Mouse (Mus musculus) midbrain, embryonic 11.5 days (tissue): Measurements from ENCODE around the gene Lurap1. TPM values are rescaled to one million over a fixed set of nuclear protein-coding genes. Genes with fewer than 3 reads are reported as not detected.

Experiments
- ATAC-seq: fragments of 200-750 bp; cut with Nextera tagmentation; 2 replicates; pipeline ENCODE4 v1.8.0; 2017; ENCODE audit warnings: moderate TSS enrichment, moderate library complexity; ENCODE audit not compliant: low FRiP score
- DNase-seq: peaks from one replicate; pipeline ENCODE4 v3.0.0; 2015; ENCODE audit warnings: low spot score; ENCODE audit errors: missing footprints
- H3K27ac ChIP-seq: fragments of 300-500 bp; sonication (generic); 2 replicates; pipeline ENCODE4 v1.5.1; 2014; ENCODE audit warnings: low read depth, low read length
- H3K27me3 ChIP-seq: fragments of 300-500 bp; sonication (generic); 2 replicates; pipeline ENCODE4 v1.6.1; 2014; ENCODE audit warnings: mild to moderate bottlenecking, low read length, moderate library complexity, mixed read lengths; ENCODE audit not compliant: control insufficient read depth, insufficient read depth
- H3K36me3 ChIP-seq: fragments of 300-500 bp; sonication (generic); 2 replicates; pipeline ENCODE4 v1.6.1; 2014; ENCODE audit warnings: mild to moderate bottlenecking, low read length, moderate library complexity, mixed read lengths; ENCODE audit not compliant: control insufficient read depth, insufficient read depth
- H3K4me1 ChIP-seq: fragments of 300-500 bp; sonication (generic); 2 replicates; pipeline ENCODE4 v1.6.1; 2014; ENCODE audit warnings: low read length; ENCODE audit not compliant: control insufficient read depth, insufficient read depth
- H3K4me2 ChIP-seq: fragments of 300-500 bp; sonication (generic); 2 replicates; pipeline ENCODE4 v1.6.1; 2014; ENCODE audit warnings: mild to moderate bottlenecking, moderate library complexity
- H3K4me3 ChIP-seq: fragments of 300-500 bp; sonication (generic); 2 replicates; pipeline ENCODE4 v1.5.1; 2014; ENCODE audit warnings: low read depth, low read length
- H3K9ac ChIP-seq: fragments of 300-500 bp; sonication (generic); 2 replicates; pipeline ENCODE4 v1.6.1; 2014; ENCODE audit warnings: low read length
- H3K9me3 ChIP-seq: fragments of 300-500 bp; sonication (generic); 2 replicates; pipeline ENCODE4 v1.6.1; 2016; ENCODE audit warnings: low read length; ENCODE audit not compliant: control insufficient read depth
- WGBS: fragments of 180-500 bp; shearing (Covaris S2); extraction: QIAGEN DNeasy Blood & Tissue Kit; methylation state at CpG from one replicate; pipeline ENCODE4 v1.1.7; 2014; 5-methylcytosine and 5-hydroxymethylcytosine counted together
- polyA plus RNA-seq: library from polyadenylated mRNA; unstranded; fragments of >200 nt; fragmentation: Nextera tagmentation; extraction: Ambion mirVana; gene quantifications from 2 replicates; pipeline ENCODE4 v1.2.1, GENCODE M21; 2014

Gene Lurap1
- polyA plus RNA-seq, 1 experiment from 2014 or later = 1.8 TPM

DNA sequence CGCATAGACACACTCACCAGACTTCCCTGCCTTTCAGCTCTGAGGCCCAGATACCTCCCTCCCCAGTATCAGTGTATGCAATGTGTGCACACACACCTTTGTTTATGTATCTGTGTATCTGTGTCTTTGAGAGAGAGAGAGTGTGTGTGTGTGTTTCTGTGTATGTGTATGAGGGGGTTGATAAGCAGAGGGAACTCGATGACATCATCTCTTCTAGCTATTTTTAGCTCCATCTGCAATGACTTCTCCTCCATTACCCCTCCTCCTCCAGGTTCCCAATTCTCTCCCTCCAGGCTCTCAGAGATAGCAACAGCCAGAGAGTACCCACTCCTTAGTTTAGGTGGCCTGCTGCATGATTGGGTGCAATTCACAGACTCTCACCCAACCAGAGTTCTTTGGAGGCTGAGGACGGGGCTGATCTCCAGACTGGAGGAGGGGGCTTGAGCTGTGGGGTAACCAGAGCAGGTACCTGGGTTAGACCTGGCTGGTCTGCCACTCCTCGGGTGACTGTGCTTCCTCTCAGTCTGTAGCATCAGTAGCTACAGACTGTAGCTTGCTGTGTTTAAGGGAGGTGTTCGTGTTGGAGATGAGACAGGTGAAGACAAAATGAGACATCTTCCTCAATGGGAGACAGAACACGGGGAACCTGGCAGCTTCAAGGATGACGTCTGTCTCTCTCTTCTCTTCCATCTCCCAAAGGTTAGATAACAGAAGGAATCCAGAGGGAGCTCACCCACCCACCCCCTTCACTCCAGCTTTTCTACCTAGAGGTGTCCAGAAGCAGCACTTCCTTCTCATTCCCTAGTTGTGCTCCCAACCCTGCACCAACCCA is 24.8 kb upstream of the Lurap1 start:
- 74% methylated on average over 7 of the region's 7 CpGs for WGBS
- DNase-seq (no peak), ATAC-seq (no peak)
- no peak overlapping the region for H3K9ac ChIP-seq
- no peak overlapping the region for H3K4me3 ChIP-seq
- no peak overlapping the region for H3K27ac ChIP-seq
- H3K4me2 ChIP-seq = no peak overlapping the region
- H3K36me3 ChIP-seq = no peaks in the 10 kb centered on the region
- peaks cover 10% of the 10 kb centered on the region for H3K4me1 ChIP-seq
- no peaks in the 10 kb centered on the region for H3K27me3 ChIP-seq
- no peaks in the 10 kb centered on the region for H3K9me3 ChIP-seq

DNA sequence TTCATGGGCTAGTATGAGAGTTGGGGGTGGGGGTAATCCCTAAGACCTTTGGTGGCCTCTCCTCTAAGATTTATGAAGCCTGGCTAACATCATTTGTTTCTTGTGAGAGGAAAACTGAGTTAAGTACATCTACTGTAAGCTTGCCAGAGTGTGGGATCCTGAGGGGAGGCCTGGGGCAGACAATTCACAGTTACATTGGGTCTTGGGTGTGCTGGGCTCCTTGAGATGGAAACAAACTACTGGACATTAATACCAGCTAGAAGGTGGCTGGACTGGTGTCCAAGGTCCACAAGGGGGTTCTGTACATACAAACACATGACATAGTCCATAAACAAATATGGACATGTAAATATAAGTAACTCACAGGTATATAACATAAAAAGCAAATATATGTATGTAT is 24.0 kb upstream of the Lurap1 start:
- H3K27me3 ChIP-seq = no peaks in the 10 kb centered on the region

DNA sequence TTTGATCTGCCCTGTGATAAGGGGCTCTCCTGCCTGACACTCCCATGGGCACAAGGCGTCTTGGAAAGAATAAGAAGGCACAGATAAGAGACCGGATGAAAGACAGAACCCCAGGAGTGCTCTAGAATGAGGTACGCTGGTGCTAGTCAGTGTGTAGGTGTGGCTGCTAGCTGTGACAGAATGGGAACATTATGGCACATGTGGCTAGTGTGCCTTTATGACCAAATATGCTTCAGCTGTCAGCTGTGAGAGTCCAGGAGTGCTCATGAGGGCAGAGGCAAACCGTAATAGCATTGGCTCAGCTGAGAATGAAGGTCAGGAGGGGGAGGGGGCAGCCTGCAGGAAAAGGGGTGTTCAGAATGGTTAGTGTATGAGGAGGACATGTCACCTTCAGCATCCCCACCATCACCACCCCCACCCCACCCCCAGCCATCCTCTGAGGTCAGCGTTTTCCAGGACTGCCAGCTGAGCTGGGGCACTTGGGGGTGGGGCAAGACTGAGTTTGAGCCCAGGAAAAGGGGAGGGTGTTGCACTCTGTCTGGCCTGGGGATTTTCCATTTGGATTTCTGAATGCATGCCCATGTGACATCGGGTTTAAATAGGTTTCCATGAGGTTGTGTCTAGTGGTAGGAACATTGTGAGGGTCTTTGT is 23.5 kb upstream of the Lurap1 start:
- Histone ChIP-seq H3K9me3 (no peaks in the 10 kb centered on the region), H3K4me1 (peaks cover 10% of the 10 kb centered on the region), H3K27ac (no peak overlapping the region), H3K27me3 (no peaks in the 10 kb centered on the region), H3K36me3 (no peaks in the 10 kb centered on the region), H3K9ac (no peak overlapping the region), H3K4me2 (no peak overlapping the region), H3K4me3 (no peak overlapping the region)
- DNase-seq = no peak
- ATAC-seq = peak; percentile 25; the same call in 1 of the 2 replicates
- 50% methylated on average over 6 of the region's 6 CpGs for WGBS

More for the DNA sequence above, 24.0 kb upstream of the Lurap1 start:
- Histone ChIP-seq H3K4me3 (no peak overlapping the region), H3K36me3 (no peaks in the 10 kb centered on the region), H3K4me1 (peaks cover 10% of the 10 kb centered on the region), H3K27ac (no peak overlapping the region), H3K9ac (no peak overlapping the region), H3K9me3 (no peaks in the 10 kb centered on the region), H3K4me2 (no peak overlapping the region)
- DNase-seq (no peak), ATAC-seq (no peak)

DNA sequence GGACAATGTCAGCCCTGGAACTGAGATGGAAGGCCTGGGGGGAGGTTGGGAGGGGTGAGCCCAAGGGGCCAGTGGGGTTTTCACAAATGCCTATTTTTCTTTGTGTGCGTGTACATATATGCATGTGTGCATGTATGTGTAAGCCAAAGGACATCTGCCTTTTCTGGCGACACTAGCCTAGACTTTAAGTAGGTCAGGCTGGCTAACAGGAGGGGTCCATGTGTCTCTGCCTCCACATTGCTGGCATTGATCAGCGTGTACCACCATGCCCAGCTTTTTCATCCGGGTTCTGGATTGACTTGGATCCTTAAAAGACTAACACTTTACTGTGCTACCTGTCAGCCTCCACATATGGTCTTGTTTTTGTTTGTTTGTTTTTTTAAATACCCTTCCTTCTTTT is 22.6 kb upstream of the Lurap1 start:
- WGBS = 90% methylated on average over 4 of the region's 4 CpGs

DNA sequence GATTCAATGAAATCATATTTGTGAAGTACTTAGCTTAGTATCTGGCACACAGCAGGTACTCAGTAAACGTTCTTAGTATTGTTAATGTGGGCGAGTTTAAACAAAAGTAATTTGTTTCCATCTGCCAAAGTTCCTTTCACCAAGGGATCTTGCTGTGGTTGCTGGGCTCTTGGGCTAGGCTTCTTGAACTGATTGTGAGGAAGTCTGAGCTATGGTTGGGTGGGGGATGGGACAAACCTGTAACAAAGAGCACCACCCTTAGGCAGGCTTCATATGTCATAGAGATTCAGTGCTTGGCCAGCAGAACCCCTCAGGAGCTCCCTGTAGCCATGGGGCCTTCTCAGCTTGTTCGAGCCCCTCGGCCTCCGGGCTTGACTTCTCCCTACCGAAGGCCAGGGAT is 21.9 kb upstream of the Lurap1 start, which contains the start of the genes 1700042G07Rik and Gm49337:
1700042G07Rik (plus strand) TSS at position 301 of the 400 bp plus-strand sequence.
Gm49337 (plus strand) TSS at position 313 of the 400 bp plus-strand sequence.
- H3K4me1 ChIP-seq = peaks cover 10% of the 10 kb centered on the region

More for the DNA sequence above, 22.6 kb upstream of the Lurap1 start:
- no peak overlapping the region for H3K4me3 ChIP-seq
- no peak overlapping the region for H3K27ac ChIP-seq
- peaks cover 10% of the 10 kb centered on the region for H3K4me1 ChIP-seq
- no peak overlapping the region for H3K9ac ChIP-seq
- no peaks in the 10 kb centered on the region for H3K36me3 ChIP-seq
- no peaks in the 10 kb centered on the region for H3K27me3 ChIP-seq
- H3K9me3 ChIP-seq = no peaks in the 10 kb centered on the region
- DNase-seq (no peak), ATAC-seq (no peak)
- H3K4me2 ChIP-seq = no peak overlapping the region

DNA sequence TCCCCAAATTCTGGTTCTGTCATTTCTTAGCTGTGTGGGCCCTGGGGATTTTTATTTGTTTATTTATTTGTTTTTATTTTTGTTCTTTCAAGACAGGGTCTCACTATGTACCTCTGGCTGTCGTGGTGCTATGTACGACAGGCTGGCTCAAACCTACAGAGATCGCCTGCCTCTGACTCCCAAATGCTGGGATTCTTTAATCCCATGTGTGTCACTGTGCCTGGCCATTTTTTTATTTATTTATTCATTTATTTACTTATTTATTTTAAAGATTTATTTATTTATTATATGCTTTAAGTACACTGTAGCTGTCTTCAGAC is 18.2 kb upstream of the Lurap1 start:
- Histone ChIP-seq H3K27me3 (no peaks in the 10 kb centered on the region), H3K9ac (no peak overlapping the region), H3K4me2 (no peak overlapping the region), H3K4me1 (no peaks in the 10 kb centered on the region), H3K36me3 (no peaks in the 10 kb centered on the region), H3K4me3 (no peak overlapping the region), H3K9me3 (no peaks in the 10 kb centered on the region), H3K27ac (no peak overlapping the region)
- WGBS = 83% methylated on average over 3 of the region's 3 CpGs
- DNase-seq (no peak), ATAC-seq (peak; percentile 38)

More for the DNA sequence above, 21.9 kb upstream of the Lurap1 start, which contains the start of the genes 1700042G07Rik and Gm49337:
- Histone ChIP-seq H3K27ac (no peak within 1 kb of the TSS), H3K9me3 (no peaks in the 10 kb centered on the region), H3K27me3 (no peaks in the 10 kb centered on the region), H3K9ac (no peak within 1 kb of the TSS), H3K36me3 (no peaks in the 10 kb centered on the region), H3K4me3 (no peak within 1 kb of the TSS), H3K4me2 (no peak within 1 kb of the TSS)
- DNase-seq (no peak), ATAC-seq (no peak)
- 87% methylated on average over 6 of the region's 6 CpGs for WGBS

DNA sequence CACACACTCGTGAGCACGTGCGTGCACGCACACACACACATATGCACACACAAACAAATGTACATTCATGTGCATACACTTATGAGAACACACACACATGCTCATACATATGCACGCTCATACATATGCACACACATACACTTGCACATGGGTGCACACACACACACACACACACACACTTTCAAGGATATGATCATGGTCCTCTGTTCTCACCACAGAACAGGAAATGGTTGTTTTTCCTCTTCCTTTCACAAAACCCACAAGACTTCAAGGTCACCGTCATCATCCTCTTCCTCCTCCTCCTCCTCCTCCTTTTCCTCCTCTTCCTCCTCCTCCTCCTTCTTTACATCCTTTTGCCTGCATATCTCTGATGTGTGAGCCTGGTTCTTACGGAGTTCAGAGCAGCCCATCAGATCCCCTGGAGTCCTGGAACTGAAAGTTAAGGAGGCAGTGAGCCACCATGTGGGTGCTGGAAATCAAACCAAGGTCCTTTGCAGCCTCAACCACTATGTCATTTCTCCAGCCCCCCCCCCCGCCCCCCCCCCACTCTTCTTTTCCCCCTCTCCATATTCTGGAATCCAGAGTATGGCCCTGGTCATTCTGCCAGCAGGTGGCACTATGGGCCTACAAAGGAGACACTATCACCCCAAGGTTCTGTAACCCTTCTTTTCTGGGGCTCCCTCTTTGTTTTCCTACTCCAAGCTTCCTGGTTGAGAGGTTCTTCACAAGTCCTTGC is 17.6 kb upstream of the Lurap1 start:
- Histone ChIP-seq H3K36me3 (no peaks in the 10 kb centered on the region), H3K4me1 (no peaks in the 10 kb centered on the region), H3K4me2 (no peak overlapping the region), H3K9me3 (no peaks in the 10 kb centered on the region), H3K27me3 (no peaks in the 10 kb centered on the region), H3K9ac (no peak overlapping the region), H3K4me3 (no peak overlapping the region), H3K27ac (no peak overlapping the region)
- DNase-seq (peak; percentile 96), ATAC-seq (peak; percentile 80)
- 83% methylated on average over 7 of the region's 8 CpGs for WGBS

DNA sequence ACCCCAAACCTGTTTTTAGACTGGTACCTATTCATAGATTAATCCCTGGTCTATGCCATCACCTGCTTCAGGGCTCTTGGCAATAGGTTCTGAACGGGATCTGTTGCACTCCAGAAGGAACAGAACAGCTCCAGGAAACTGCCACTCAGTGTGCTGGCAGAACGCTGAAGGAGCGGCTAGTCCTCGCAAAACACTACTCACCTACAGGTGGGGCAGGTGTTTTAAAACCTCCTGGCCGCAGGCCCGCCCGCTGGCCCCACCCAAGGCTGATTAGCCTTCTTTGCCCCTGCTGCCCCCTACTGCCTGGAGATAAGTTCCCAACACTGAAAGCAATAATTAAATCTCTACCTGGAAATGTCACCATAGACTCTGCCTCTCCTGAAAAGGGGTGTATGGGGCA is 16.3 kb upstream of the Lurap1 start, which contains the start of gene Tspan1:
Tspan1 (minus strand) TSS at position 198 of the 400 bp plus-strand sequence.
- 31% methylated on average over 7 of the region's 7 CpGs for WGBS
- Histone ChIP-seq H3K4me2 (no peak within 1 kb of the TSS), H3K27me3 (no peaks in the 10 kb centered on the region), H3K4me3 (no peak within 1 kb of the TSS), H3K4me1 (no peaks in the 10 kb centered on the region), H3K27ac (no peak within 1 kb of the TSS), H3K36me3 (no peaks in the 10 kb centered on the region), H3K9me3 (no peaks in the 10 kb centered on the region), H3K9ac (no peak within 1 kb of the TSS)
- no peak for DNase-seq
- no peak for ATAC-seq
